Mouse (Mus musculus) heart, postnatal 0 days (tissue): ENCODE data around the gene Wnt1.

Experiments
- CTCF ChIP-seq: IDR thresholded peaks from 2 replicates; pipeline ENCODE4 v1.5.1; 2016; ENCODE audit warnings: antibody characterized with exemption, control low read depth, low read depth
- EP300 ChIP-seq: IDR thresholded peaks from 2 replicates; pipeline ENCODE4 v1.6.1; 2016; ENCODE audit warnings: antibody characterized with exemption, low read depth

- TF ChIP-seq CTCF (no peak), EP300 (no peak)
These were observed 31.3 kb downstream of the Wnt1 start for GRCm38 (mm10) chr15:98820937-98821336.
